Mouse (Mus musculus) hindbrain, postnatal 0 days (tissue): ENCODE measurements around the gene Mif4gd. TPM values are rescaled to one million over a fixed set of nuclear protein-coding genes. Genes with fewer than 3 reads are reported as not detected.
A peak's percentile ranks its signal among the peaks of the same experiment; 100 is the strongest.

ENCODE experiments used
- ATAC-seq: fragments of 200-750 bp; cut with Nextera tagmentation; 2 replicates; pipeline ENCODE4 v1.8.0; 2017; ENCODE audit warnings: mild to moderate bottlenecking, moderate TSS enrichment, moderate library complexity
- DNase-seq: peaks from one replicate; pipeline ENCODE4 v3.0.0-alpha.2; 2015; ENCODE audit warnings: low spot score
- H3K27ac ChIP-seq: fragments of 300-500 bp; sonication (generic); 2 replicates; pipeline ENCODE4 v1.5.1; 2014; ENCODE audit warnings: mild to moderate bottlenecking
- H3K27me3 ChIP-seq: fragments of 300-500 bp; sonication (generic); 2 replicates; pipeline ENCODE4 v1.6.1; 2014; ENCODE audit warnings: low read length, mixed read lengths; ENCODE audit not compliant: insufficient read depth
- H3K36me3 ChIP-seq: fragments of 300-500 bp; sonication (generic); 2 replicates; pipeline ENCODE4 v1.6.1; 2014; ENCODE audit warnings: low read length, mixed read lengths; ENCODE audit not compliant: insufficient read depth
- H3K4me1 ChIP-seq: fragments of 300-500 bp; sonication (generic); 2 replicates; pipeline ENCODE4 v1.6.1; 2014; ENCODE audit warnings: antibody characterized with exemption, low read length, mixed read lengths; ENCODE audit not compliant: insufficient read depth
- H3K4me2 ChIP-seq: fragments of 300-500 bp; sonication (generic); 2 replicates; pipeline ENCODE4 v1.6.1; 2014; ENCODE audit warnings: low read depth, mild to moderate bottlenecking, low read length, moderate library complexity, mixed read lengths
- H3K4me3 ChIP-seq: fragments of 300-500 bp; sonication (generic); 2 replicates; pipeline ENCODE4 v1.5.1; 2014; ENCODE audit warnings: low read length
- H3K9ac ChIP-seq: fragments of 300-500 bp; sonication (generic); replicated peaks from 2 replicates; pipeline ENCODE4 v1.6.1; 2014; ENCODE audit warnings: mild to moderate bottlenecking, low read length, moderate library complexity, mixed read lengths
- H3K9me3 ChIP-seq: fragments of 300-500 bp; sonication (generic); 2 replicates; pipeline ENCODE4 v1.6.1; 2016; ENCODE audit warnings: low read length, mixed read lengths
- CTCF ChIP-seq: IDR thresholded peaks from 2 replicates; pipeline ENCODE4 v1.5.1; 2016; ENCODE audit warnings: antibody characterized with exemption, control low read depth, low read depth
- WGBS: fragments of 180-500 bp; shearing (Covaris S2); extraction: QIAGEN DNeasy Blood & Tissue Kit; methylation state at CpG from one replicate; pipeline ENCODE4 v1.1.7; 2014; 5-methylcytosine and 5-hydroxymethylcytosine counted together
- polyA plus RNA-seq: library from polyadenylated mRNA; unstranded; fragments of >200 nt; fragmentation: Nextera tagmentation; extraction: Ambion mirVana; gene quantifications from 2 replicates; pipeline ENCODE4 v1.2.1, GENCODE M21; 2015
- total RNA-seq: library from RNA; depleted of rRNA; stranded (reverse); fragments of >200 nt; gene quantifications from 2 replicates; pipeline ENCODE4 v1.2.3, GENCODE M21; 2014; rRNA removed

The Mif4gd gene
- total and polyA plus RNA-seq, 2 experiments from 2014 or later: 16.7 to 19.2 TPM

- peak overlapping the region; percentile 70 for H3K4me3 ChIP-seq
- TF ChIP-seq CTCF: peak; percentile 24; the same call in 1 of the 2 replicates
- peak overlapping the region; percentile 80; the same call in 1 of the 2 replicates for H3K27ac ChIP-seq
- peak overlapping the region; percentile 62 for H3K4me2 ChIP-seq
- ATAC-seq (no peak), DNase-seq (no peak)
- H3K4me1 ChIP-seq: no peaks in the 10 kb centered on the region
- peak overlapping the region; percentile 72; the same call in 1 of the 2 replicates for H3K9ac ChIP-seq
- H3K9me3 ChIP-seq: no peaks in the 10 kb centered on the region
- WGBS: 40% methylated on average over 4 of the region's 4 CpGs
- H3K36me3 ChIP-seq: peaks cover 13% of the 10 kb centered on the region
- no peaks in the 10 kb centered on the region for H3K27me3 ChIP-seq
Observed at GRCm38 (mm10) chr11:115563406-115563805, 49.4 kb downstream of the Mif4gd start.

Other genes with a start within 250 kb of the Mif4gd start
- 78.9 and 87.5 TPM in 2 replicates for gene Hid1, start 245.2 kb downstream of the Mif4gd start, total RNA-seq
- 55.3 and 58.1 TPM in 2 replicates for gene Hid1, start 245.2 kb downstream of the Mif4gd start, polyA plus RNA-seq
- 70.8 and 72.3 TPM in 2 replicates for gene Cdr2l, start 231.1 kb downstream of the Mif4gd start, total RNA-seq
- gene Cdr2l, start 231.1 kb downstream of the Mif4gd start, polyA plus RNA-seq: 17.7 and 18.8 TPM in 2 replicates
- gene Mrpl58, start 209.2 kb downstream of the Mif4gd start, total RNA-seq: 138 and 204 TPM in 2 replicates
- gene Mrpl58, start 209.2 kb downstream of the Mif4gd start, polyA plus RNA-seq: 205 and 210 TPM in 2 replicates
- gene Atp5h, start 193.0 kb downstream of the Mif4gd start, total RNA-seq: 203 and 240 TPM in 2 replicates
- 1,097 and 1,122 TPM in 2 replicates for gene Atp5h, start 193.0 kb downstream of the Mif4gd start, polyA plus RNA-seq
- 19.0 and 21.0 TPM in 2 replicates for gene Kctd2, start 192.8 kb downstream of the Mif4gd start, total RNA-seq
- gene Kctd2, start 192.8 kb downstream of the Mif4gd start, polyA plus RNA-seq: 22.1 and 24.5 TPM in 2 replicates
- gene Trim80, start 172.4 kb downstream of the Mif4gd start, total RNA-seq: not detected in 2 replicates
- 0.11 TPM in 1 of 2 replicates, not detected in the other for gene Trim80, start 172.4 kb downstream of the Mif4gd start, polyA plus RNA-seq
- 0.10 TPM in 1 of 2 replicates, not detected in the other for gene Slc16a5, start 150.5 kb downstream of the Mif4gd start, total RNA-seq
- gene Slc16a5, start 150.5 kb downstream of the Mif4gd start, polyA plus RNA-seq: 0.30 and 0.66 TPM in 2 replicates
- gene Armc7, start 137.3 kb downstream of the Mif4gd start, total RNA-seq: 9.9 and 11.8 TPM in 2 replicates
- gene Armc7, start 137.3 kb downstream of the Mif4gd start, polyA plus RNA-seq: 10.7 and 11.0 TPM in 2 replicates
- 54.3 and 62.2 TPM in 2 replicates for gene Nt5c, start 121.1 kb downstream of the Mif4gd start, total RNA-seq
- 129 and 130 TPM in 2 replicates for gene Nt5c, start 121.1 kb downstream of the Mif4gd start, polyA plus RNA-seq
- gene Jpt1, start 98.6 kb downstream of the Mif4gd start, total RNA-seq: 640 and 655 TPM in 2 replicates
- gene Jpt1, start 98.6 kb downstream of the Mif4gd start, polyA plus RNA-seq: 966 and 1,016 TPM in 2 replicates
- gene Sumo2, start 76.7 kb downstream of the Mif4gd start, total RNA-seq: 474 and 477 TPM in 2 replicates
- gene Sumo2, start 76.7 kb downstream of the Mif4gd start, polyA plus RNA-seq: 981 and 1,003 TPM in 2 replicates
- gene Nup85, start 48.5 kb downstream of the Mif4gd start, total RNA-seq: 50.2 and 61.9 TPM in 2 replicates
- gene Nup85, start 48.5 kb downstream of the Mif4gd start, polyA plus RNA-seq: 80.7 and 81.8 TPM in 2 replicates
- 33.6 and 45.9 TPM in 2 replicates for gene Mrps7, start 9.0 kb downstream of the Mif4gd start, total RNA-seq
- gene Mrps7, start 9.0 kb downstream of the Mif4gd start, polyA plus RNA-seq: 78.8 and 86.7 TPM in 2 replicates
- 35.3 and 38.2 TPM in 2 replicates for gene Gga3, start 8.9 kb downstream of the Mif4gd start, total RNA-seq
- 16.1 and 16.9 TPM in 2 replicates for gene Gga3, start 8.9 kb downstream of the Mif4gd start, polyA plus RNA-seq
- 29.0 and 29.5 TPM in 2 replicates for gene Slc25a19, start 15.3 kb upstream of the Mif4gd start, total RNA-seq
- gene Slc25a19, start 15.3 kb upstream of the Mif4gd start, polyA plus RNA-seq: 41.2 and 41.8 TPM in 2 replicates
- gene Grb2, start 95.6 kb upstream of the Mif4gd start, total RNA-seq: 68.0 and 76.6 TPM in 2 replicates
- gene Grb2, start 95.6 kb upstream of the Mif4gd start, polyA plus RNA-seq: 139 and 159 TPM in 2 replicates
- gene Tmem94, start 152.5 kb upstream of the Mif4gd start, total RNA-seq: 42.4 and 42.6 TPM in 2 replicates
- 12.5 and 16.1 TPM in 2 replicates for gene Tmem94, start 152.5 kb upstream of the Mif4gd start, polyA plus RNA-seq
- 24.4 and 39.2 TPM in 2 replicates for gene Caskin2, start 200.7 kb upstream of the Mif4gd start, total RNA-seq
- 7.7 and 8.0 TPM in 2 replicates for gene Caskin2, start 200.7 kb upstream of the Mif4gd start, polyA plus RNA-seq
- 22.5 and 34.6 TPM in 2 replicates for gene Tsen54, start 201.8 kb upstream of the Mif4gd start, total RNA-seq
- 18.0 and 18.8 TPM in 2 replicates for gene Tsen54, start 201.8 kb upstream of the Mif4gd start, polyA plus RNA-seq
- 1.6 and 2.1 TPM in 2 replicates for gene Llgl2, start 211.1 kb upstream of the Mif4gd start, total RNA-seq
- 1.5 and 1.8 TPM in 2 replicates for gene Llgl2, start 211.1 kb upstream of the Mif4gd start, polyA plus RNA-seq
- gene Myo15b, start 245.4 kb upstream of the Mif4gd start, total RNA-seq: 0.29 and 0.63 TPM in 2 replicates
- 0.20 and 0.45 TPM in 2 replicates for gene Myo15b, start 245.4 kb upstream of the Mif4gd start, polyA plus RNA-seq